Mouse (Mus musculus) induced T-regulatory cell, adult 2 months (primary cell): ENCODE results near the gene Slc9a6.

ENCODE experiments used
- DNase-seq: peaks from one replicate; pipeline ENCODE4 v3.0.0-alpha.2; 2012; ENCODE audit warnings: low read depth

Slc9a6 gene

DNA sequence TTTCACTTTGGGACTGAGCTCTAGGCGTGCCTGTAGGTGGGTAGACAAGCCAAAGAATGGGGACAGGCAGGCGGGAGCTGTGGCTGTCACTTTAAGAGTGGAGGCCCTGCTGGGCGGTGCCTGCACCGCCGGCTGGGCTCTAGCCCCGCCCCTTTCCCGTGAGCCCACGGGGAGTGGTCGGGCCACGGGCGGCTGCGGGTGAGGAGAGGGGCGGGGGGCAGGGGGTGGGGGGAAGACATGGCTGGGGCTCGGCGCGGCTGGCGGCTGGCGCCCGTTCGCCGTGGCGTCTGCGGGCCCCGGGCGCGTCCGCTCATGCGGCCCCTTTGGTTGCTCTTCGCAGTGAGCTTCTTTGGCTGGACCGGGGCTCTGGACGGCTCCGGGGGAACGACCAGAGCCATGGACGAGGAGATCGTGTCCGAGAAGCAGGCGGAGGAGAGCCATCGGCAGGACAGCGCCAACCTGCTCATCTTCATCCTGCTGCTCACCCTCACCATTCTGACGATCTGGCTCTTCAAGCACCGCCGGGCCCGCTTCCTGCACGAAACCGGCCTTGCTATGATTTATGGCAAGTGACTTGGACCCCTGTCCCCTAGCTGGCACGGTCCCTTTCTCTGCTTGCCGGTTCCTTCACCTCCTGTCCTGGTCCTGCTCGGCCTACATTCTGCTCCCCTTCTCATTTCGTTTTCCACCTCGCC is at the start of gene Slc9a6:
TSS of gene Slc9a6 (plus strand) at position 135 of the 695 bp plus-strand sequence.
- DNase-seq: peak; percentile 86

DNA sequence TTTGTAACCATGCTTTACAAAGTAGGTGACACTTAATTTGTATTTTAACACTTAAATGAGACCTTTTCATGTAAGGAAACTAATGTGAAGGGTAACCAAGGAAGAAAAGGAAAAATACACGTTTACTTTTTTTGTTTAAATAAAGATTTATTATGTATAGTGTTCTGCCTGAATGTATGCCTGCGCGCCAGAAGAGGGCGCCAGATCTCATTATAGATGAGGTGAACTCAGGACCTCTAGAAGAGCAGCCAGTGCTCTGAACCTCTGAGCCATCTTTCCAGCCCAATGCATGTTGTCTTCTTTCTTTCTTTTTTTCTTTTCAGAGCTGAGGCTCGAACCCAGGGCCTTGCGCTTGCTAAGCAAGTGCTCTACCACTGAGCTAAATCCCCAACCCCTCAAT is 37.1 kb upstream of the Slc9a6 start:
- DNase-seq: peak; percentile 46

DNA sequence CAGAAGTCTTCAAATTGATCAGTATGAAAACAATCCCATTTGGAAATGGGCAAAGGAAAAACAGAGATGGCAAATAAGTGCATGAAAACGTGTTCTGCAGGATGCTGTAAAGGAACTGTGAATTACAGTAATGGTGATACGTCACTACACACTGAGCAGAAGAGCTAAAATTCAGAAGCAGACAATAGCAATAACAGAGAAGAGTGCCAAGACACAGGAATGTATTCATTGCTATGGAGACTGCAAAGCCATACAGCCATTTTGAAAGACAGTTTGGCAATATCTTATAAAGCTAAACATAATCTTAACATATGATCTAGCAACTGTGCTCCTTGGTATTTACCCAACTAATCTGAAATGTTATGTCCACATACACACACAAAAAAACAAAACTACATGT is 31.4 kb upstream of the Slc9a6 start:
- DNase-seq: no peak

DNA sequence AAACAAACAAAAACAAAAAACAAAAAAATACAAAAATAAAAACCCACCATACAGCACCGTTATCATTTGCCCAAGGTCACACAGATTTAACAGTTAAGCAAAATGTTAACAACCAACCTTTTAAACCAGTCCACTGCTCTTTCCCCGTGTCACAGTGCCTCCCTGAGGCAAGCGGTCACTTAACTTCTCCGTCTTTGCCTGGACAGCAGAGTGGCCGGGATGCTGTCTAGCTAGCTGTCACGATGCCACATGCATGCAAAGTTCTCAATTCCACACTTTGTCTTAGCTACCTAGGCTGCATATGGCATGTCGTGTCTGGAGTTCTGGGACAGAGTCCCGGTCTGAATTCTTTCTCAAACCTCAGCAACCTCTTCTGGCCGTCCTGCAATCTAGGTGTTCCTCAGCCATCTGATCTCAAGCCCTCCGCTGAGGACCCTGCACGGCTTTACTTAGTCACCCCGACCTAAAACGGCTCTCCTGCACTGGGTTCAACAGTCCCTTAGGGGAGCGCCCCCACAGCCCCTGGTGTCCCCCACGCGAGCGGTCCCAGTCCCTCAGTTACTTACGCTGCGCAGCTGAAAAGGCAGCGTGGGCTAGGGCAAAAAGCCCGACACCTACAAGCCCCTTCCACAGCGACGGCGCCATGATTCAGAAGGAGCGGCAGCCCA is 12.2 kb upstream of the Slc9a6 start:
- no peak for DNase-seq

DNA sequence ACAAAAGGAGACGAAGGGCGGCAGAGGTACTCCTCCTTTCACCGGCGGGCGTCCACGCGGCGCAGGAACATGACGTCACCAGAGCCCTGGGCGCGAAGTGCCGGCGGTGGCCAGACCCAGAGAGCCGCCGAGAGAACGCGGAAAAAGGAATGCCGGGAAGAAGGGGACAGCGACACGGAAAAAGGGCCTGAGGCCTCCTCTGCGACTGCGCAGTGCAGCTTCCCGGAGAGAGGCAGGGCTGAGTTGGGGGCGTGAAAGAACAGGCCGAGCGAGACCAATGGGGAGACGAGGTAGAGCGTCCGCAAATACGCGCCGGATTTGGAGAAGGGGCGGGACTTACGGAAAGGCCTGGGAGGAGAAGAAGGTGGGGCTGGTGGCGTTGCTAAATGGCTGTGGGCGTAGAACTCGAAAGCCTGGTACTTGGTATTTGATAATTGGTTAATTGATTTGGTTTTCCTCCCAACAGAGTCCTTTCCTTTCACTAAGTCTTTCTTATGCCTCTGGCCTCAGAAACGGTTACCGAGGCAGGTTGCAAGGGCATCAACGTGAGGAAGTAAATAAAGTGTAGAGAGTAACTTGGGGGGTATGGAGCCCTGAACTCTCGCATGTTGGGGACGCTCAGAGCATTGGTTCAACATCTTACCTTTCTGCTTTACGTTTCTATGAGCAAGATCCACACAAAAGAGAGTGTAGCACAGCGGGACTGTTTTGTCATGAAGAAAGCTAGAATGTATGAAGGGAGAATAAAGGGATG is 11.5 kb upstream of the Slc9a6 start, which contains the start of gene Mmgt1:
TSS of gene Mmgt1 (minus strand) at position 183 of the 754 bp plus-strand sequence.
- DNase-seq: peak; percentile 93

DNA sequence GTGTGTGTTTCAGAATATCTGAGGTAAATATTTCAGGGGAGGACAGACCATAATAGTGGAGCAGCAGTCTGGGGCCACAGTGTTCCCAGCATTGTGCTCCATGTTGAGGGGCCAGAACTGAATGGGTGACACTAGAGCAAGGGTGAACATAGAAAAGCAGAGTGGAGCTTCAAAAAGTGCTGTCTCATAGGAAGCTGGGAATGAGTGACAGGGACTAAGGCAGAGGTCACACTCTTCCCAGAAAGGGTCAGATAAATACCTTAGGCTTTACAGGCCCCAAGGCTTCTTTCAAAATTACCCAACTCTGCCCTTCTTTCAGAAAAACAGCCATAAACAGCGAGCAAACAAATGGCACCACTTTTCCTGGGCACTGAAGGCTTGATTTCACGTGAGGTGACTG is 3.0 kb upstream of the Slc9a6 start:
- no peak for DNase-seq

DNA sequence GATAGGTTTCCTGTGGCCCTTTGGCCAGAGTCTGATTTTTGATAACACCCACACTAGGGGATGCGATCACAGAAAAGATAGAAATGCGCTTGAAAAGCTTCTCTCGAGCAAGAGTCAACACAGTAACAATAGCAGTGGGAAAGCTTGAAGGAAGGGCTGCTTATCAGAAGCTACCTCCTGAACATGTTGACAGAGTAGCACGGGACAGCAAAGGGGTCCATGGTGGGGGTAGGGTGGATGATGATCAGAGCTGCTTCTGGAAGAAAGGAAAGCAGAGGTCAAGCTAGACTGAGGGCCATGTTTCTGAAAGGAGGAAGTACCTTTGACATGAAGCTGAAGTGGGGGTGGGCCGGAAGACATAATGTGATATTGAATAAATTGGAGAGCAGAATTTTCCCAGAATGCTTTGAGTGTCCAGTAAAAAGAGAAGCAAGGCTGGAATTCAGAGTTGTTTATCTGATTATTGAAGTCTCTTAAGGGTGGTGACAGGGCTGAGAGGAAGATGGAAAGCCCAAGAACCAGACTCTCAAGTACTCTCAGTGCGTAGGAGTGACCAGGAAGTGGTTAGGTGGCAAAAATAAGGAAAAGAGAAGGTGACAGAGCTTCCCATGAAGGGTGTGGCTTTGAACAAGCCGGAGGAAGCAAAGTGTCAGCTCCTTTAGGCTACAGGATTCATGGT is 2.4 kb upstream of the Slc9a6 start:
- peak; percentile 29 for DNase-seq

DNA sequence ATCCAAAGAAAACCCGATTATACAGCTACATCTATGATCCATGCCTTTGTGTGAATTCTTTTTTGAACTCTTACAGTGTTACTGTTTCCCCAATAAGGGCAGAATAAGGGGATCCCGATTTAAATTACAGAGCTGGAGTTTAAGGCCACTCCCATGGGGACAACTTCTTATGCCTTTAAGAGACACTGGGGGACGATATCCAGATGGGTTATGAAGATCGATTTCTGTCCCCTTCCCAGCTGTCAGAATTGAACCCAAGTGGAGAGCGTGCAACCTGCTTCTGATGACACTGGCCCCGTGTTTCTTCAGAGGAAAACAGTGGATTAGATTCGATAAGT is 303 bp upstream of the Slc9a6 start:
- DNase-seq: no peak

DNA sequence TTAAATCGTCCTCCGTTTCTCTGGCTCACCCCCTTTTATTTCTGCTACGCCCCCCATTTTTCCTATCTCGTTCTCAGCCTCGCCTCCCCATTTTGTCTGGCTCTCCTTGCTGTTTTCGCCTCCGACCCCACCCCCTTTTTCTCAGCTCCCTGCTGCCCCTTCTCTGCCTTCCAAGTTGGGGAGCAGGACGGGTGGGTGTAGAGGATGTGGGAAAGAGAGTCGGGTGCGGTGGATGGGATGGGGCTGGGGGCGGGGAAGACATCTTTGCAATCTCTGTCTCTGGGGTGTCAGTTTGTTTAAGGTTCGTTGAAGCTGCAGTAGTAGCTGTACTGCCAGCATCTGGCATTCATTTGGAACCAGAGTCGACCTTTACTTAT is 749 bp downstream of the Slc9a6 start:
- DNase-seq: no peak

DNA sequence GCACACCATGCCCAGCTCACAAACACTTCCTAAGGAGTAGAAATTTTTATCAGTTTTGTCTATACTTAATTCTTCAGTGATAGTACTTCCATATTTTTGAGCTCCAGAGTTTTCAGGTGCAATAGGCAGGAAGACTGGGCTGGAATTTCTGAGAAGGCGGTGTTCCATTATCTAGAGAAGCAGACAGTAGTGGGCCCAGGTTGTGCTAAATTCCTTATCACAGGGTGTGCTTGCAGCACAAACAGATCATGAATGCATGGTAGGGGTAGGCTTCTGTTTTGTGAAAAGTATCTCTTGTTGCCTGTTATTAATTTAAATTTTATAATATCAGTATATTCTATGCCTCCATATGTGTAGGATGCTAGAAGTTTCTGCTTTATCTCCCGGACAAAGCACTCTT is 5.7 kb downstream of the Slc9a6 start:
- DNase-seq: no peak

DNA sequence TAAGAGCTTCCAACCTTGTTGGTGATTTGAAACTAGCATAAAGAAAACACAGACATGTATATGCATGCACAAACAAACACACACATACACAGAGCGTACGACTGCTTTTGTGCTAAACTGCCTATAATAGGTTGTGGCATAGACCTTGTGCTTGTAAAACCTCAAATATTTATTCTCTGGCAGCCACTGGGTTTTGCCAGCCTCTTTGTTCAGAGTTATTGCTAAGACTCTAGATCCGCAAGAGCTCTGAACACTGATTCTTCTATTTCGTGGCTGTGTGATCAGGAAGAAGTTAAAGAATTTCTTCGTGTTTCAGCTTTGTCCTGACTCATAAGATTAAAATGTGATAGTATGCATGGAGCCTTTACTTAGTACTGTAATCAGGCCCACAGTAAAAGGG is 26.6 kb downstream of the Slc9a6 start:
- no peak for DNase-seq

DNA sequence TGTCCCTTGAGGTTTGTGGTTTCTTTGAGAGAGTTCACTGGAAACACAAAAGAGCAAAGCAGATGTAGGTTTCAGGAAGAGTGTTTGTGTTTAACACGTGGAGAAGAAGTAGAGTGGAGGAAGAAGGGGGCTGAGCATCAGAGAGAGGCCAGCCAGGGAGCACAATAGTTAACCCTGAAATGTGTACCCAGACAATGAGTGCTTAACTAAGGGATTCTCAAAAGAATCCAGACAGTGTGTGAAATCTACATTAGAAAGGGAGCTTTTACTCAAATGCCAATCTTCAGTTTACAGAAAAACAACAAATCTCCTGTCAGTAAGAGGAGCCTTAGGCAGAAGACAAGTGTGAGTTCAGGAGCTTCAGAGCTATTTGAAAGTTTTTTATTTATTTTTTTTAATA is 30.5 kb downstream of the Slc9a6 start:
- no peak for DNase-seq

DNA sequence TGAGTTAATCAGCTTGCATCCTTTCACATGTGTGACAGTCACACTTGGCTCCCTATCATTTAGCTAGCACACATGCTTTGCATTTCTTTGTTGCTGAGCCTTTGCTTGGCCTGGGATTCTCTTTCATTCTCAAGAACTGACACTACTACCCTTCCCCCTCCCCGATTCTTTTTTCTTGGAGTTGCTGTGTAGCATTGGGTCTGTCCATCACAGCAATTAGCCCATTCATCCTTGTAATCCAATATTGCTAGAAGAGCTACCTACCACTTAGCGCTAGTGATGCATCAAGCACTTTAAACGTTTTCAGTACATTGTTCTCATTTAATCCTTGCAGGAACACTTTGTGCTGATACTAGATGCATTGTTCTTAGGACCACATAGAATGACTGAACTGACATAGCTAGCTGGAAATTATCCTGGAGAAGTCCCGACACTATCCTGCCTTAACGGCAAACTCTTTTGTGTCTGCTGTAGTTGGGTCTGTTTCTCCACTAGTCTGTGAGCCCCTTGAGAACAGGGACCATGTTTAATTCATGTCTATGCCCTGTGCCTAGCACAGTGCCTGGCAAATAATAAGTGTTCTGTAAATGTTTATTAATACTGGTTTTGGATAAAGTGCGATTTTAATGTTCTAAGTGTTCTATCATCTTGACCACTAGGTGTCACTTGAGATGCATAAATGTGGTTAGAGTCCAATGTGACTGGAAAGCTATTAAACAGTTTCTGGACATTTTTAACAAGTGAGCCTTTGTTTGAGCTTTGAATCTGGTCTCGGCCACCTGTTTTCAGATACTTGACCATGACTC is 40.2 kb downstream of the Slc9a6 start:
- peak; percentile 28 for DNase-seq

DNA sequence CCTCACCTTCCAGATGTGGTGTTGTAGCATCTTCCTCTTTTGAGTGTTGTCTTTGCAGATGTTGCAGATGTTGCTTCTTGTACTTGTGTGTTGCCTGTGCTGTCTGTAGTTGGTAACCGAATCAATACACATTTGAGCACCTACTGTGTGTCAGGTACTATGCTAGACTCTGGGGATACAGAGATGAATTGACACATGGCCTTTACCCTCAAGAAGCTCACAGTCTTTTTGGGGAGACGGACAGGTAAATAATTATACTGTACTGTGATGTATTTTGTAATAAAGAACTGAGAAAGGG is 40.7 kb downstream of the Slc9a6 start:
- DNase-seq: no peak

DNA sequence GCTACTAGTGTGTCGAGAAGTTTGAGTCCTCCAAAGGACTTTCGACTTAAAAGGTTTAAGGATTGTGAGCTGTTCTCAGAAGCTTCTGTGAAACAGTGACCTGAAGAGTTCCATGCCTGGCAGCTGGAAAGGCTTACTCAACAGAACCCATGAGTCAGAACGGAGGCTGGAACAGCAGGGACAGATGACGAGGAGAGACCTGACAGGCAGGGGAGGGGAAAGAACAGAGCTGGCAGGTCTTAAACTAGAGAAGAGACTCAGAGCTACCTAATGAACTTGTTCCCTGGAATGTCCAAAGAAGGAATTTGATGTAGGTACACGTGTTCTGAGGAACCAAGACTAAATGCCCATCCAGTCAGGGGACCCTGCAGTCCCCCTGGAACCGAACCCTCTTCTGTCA is 41.3 kb downstream of the Slc9a6 start:
- no peak for DNase-seq

DNA sequence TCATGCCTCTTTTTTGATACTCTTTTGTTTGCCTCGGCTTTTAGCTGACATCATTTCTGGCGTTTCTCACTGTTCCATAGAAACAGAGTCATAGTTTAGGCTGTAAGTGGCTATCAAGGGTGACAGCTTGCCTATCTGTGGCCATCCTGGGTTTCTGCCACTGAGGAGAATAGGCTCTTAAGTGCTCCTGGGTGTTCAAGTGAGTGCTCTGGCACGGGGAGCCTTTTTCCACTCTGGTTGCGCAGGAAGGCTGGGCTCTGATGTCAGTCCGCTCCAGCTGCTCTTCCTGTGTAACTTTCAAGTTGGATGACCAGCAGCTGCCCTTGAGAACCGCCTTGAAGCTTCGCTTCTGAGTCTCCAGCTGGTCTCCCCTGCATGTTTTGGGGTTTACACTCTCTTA is 42.2 kb downstream of the Slc9a6 start:
- no peak for DNase-seq

DNA sequence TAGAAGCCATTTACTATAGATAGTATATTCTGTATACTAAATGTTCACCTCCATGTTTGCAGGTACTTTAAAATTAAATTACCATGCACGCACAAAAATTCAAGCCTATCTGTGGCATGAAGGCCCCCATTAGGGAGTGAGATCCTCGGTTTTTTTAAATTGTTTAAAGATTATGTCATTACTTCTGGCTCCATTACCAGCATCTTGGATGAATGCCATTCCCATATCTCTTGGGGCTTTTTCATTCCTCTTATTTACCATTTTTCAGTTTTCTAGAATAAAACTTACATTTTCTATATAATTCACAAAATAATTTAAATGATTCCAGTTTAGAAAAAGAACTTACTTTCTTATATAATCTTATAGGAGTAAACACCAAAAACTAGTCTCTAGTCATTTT is 46.1 kb downstream of the Slc9a6 start:
- DNase-seq: no peak

DNA sequence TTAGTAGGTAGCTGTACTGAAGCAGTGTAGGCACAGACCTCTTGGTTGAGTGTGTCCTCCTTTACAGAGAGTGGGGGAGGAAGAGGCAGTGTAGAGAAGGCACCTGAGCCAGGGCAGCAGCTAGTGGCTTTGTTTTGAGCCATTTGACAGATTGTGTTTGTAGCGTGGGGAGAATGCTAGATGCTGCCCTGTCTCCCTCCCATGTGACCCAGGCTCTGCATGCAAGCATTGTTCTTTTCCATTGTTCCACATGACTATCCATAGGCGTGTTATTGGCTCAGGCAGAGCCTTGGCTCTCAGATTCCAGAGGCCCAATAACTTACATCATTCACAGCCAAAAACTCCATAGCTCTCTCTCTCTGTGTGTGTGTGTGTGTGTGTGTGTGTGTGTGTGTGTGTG is 49.7 kb downstream of the Slc9a6 start:
- DNase-seq: no peak

DNA sequence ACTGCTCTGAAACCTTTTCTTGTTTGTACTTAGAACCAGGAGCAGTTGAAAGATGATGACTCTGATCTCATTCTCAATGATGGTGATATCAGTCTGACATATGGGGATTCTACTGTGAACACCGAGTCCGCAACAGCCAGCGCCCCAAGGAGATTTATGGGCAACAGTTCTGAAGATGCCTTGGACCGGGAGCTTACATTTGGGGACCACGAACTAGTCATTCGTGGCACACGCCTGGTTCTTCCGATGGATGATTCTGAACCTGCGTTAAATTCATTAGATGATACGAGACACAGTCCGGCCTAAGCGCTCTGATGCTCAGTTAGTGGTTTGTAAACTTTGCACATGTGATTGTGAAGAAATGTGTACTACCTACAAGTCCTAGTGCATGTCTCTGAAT is 51.6 kb downstream of the Slc9a6 start:
- no peak for DNase-seq

DNA sequence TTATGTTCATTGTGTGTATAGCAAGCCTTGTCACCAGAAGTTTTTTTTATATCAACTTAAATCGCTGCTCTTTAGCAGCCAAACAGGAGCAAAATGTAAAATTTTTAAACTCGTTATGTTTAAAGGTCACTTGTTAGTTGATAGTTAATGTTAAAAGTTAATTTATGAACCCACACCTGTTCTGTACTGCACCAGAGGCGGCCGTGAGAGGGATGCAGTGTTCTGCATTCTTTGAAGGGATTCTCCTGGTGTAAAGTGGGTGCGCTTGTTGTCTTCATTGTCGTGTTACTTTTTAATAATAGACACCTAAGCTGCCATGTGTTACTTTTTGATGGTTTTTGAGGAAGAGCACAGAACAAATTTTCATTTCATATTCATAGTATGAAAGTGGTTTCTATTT is 52.8 kb downstream of the Slc9a6 start:
- no peak for DNase-seq

DNA sequence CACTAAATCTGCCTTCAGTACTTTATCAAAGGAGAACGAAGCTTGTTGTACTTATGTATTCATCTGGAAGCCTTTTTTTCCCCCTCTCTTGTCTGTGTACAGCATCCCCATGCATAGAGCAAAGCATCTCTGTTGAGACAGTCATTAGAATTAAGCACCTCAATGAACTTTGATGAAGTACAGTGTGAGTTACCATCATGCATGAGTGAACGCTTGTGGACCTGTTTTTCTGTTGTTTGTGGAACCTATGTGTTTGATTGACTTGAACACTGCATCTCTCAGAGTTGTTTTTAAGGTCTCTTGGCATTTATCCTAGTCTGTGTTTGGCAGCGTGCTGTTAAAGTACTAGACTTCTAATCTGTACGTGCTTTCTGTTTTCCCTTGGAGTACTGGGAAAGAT is 53.8 kb downstream of the Slc9a6 start:
- DNase-seq: no peak
